Mouse (Mus musculus) hindbrain, embryonic 10.5 days (tissue): ENCODE measurements at regions not wholly inside any gene's neighbourhood (a gene's known extent, or its start where the extent isn't known, plus 50 kb on each side); places are given as distances from the start of the nearest gene placed in this dataset.

ENCODE experiments used
- DNase-seq: peaks from one replicate; pipeline ENCODE4 v3.0.0-alpha.2; 2017; ENCODE audit warnings: low spot score
- H3K27ac ChIP-seq: fragments of 300-500 bp; sonication (generic); 2 replicates; pipeline ENCODE4 v1.5.1; 2016; ENCODE audit warnings: mild to moderate bottlenecking, moderate library complexity
- H3K27me3 ChIP-seq: fragments of 300-500 bp; sonication (generic); 2 replicates; pipeline ENCODE4 v1.6.1; 2016; ENCODE audit warnings: mild to moderate bottlenecking; ENCODE audit not compliant: poor library complexity, insufficient read depth, severe bottlenecking
- H3K36me3 ChIP-seq: fragments of 300-500 bp; sonication (generic); 2 replicates; pipeline ENCODE4 v1.6.1; 2016; ENCODE audit warnings: mild to moderate bottlenecking, moderate library complexity
- H3K4me1 ChIP-seq: fragments of 300-500 bp; sonication (generic); replicated peaks from 2 replicates; pipeline ENCODE4 v1.6.1; 2016; ENCODE audit warnings: mild to moderate bottlenecking
- H3K4me3 ChIP-seq: fragments of 300-500 bp; sonication (generic); 2 replicates; pipeline ENCODE4 v1.5.1; 2016; ENCODE audit warnings: mild to moderate bottlenecking, moderate library complexity
- H3K9me3 ChIP-seq: fragments of 300-500 bp; sonication (generic); 2 replicates; pipeline ENCODE4 v1.6.1; 2016; ENCODE audit warnings: mild to moderate bottlenecking, moderate library complexity
- WGBS: fragments of 180-500 bp; shearing (Covaris S2); methylation state at CpG from one replicate; pipeline ENCODE4 v1.1.7; 2016; 5-methylcytosine and 5-hydroxymethylcytosine counted together

- H3K4me3 ChIP-seq, result no peak overlapping the region
- no peaks in the 10 kb centered on the region for H3K36me3 ChIP-seq
- H3K27me3 ChIP-seq, result no peaks in the 10 kb centered on the region
- WGBS, result 63% methylated on average over 11 of the region's 11 CpGs
- H3K4me1 ChIP-seq, result peaks cover 37% of the 10 kb centered on the region
- no peaks in the 10 kb centered on the region for H3K9me3 ChIP-seq
- peak overlapping the region; percentile 83 for H3K27ac ChIP-seq
- DNase-seq, result no peak
Observed at GRCm38 (mm10) chr13:84565644-84566532, 343.8 kb downstream of the Tmem161b start.

- WGBS, result 71% methylated on average over 6 of the region's 6 CpGs
- peak overlapping the region; percentile 83 for H3K27ac ChIP-seq
Observed at GRCm38 (mm10) chr13:84566533-84566832, 344.4 kb downstream of the Tmem161b start.

GRCm38 (mm10) chr13:84569371-84569770, 347.3 kb downstream of the Tmem161b start:
- peaks cover 55% of the 10 kb centered on the region for H3K4me1 ChIP-seq

More at GRCm38 (mm10) chr13:84566533-84566832, 344.4 kb downstream of the Tmem161b start:
- Histone ChIP-seq H3K36me3 (no peaks in the 10 kb centered on the region), H3K27me3 (no peaks in the 10 kb centered on the region), H3K4me3 (no peak overlapping the region), H3K4me1 (peaks cover 43% of the 10 kb centered on the region), H3K9me3 (no peaks in the 10 kb centered on the region)
- no peak for DNase-seq

GRCm38 (mm10) chr13:84570206-84570605, 348.1 kb downstream of the Tmem161b start:
- DNase-seq, result no peak
- peaks cover 48% of the 10 kb centered on the region for H3K4me1 ChIP-seq
- no peak overlapping the region for H3K4me3 ChIP-seq
- H3K27me3 ChIP-seq, result no peaks in the 10 kb centered on the region
- no peaks in the 10 kb centered on the region for H3K9me3 ChIP-seq
- 71% methylated on average over 2 of the region's 2 CpGs for WGBS
- no peaks in the 10 kb centered on the region for H3K36me3 ChIP-seq
- H3K27ac ChIP-seq, result peak overlapping the region; percentile 84

More at GRCm38 (mm10) chr13:84569371-84569770, 347.3 kb downstream of the Tmem161b start:
- Histone ChIP-seq H3K4me3 (no peak overlapping the region), H3K9me3 (no peaks in the 10 kb centered on the region), H3K27ac (peak overlapping the region; percentile 84), H3K36me3 (no peaks in the 10 kb centered on the region), H3K27me3 (no peaks in the 10 kb centered on the region)
- no peak for DNase-seq

- whole genome bisulfite sequencing, result 12% methylated on average over 10 of the region's 10 CpGs
- peak; percentile 89 for DNase-seq
- H3K36me3 ChIP-seq, result no peaks in the 10 kb centered on the region
- H3K27me3 ChIP-seq, result no peaks in the 10 kb centered on the region
- peak overlapping the region; percentile 84 for H3K27ac ChIP-seq
- H3K4me1 ChIP-seq, result peaks cover 38% of the 10 kb centered on the region
- H3K4me3 ChIP-seq, result 0 out of 2 replicates have a peak overlapping the region, but pooled peaks have one; percentile 3
- no peaks in the 10 kb centered on the region for H3K9me3 ChIP-seq
Observed at GRCm38 (mm10) chr13:84570984-84571844, 349.1 kb downstream of the Tmem161b start.

- Histone ChIP-seq H3K4me1 (peaks cover 34% of the 10 kb centered on the region), H3K36me3 (no peaks in the 10 kb centered on the region), H3K9me3 (no peaks in the 10 kb centered on the region), H3K27ac (peak overlapping the region; percentile 84), H3K4me3 (no peak overlapping the region), H3K27me3 (no peaks in the 10 kb centered on the region)
- DNase-seq, result no peak
- WGBS, result 43% methylated on average over 3 of the region's 3 CpGs
Observed at GRCm38 (mm10) chr13:84571845-84572193, 349.7 kb downstream of the Tmem161b start.

GRCm38 (mm10) chr13:84572231-84572630, 350.1 kb downstream of the Tmem161b start:
- Histone ChIP-seq H3K36me3 (no peaks in the 10 kb centered on the region), H3K9me3 (no peaks in the 10 kb centered on the region), H3K4me3 (no peak overlapping the region), H3K27me3 (no peaks in the 10 kb centered on the region), H3K27ac (peak overlapping the region; percentile 84), H3K4me1 (peaks cover 34% of the 10 kb centered on the region)
- no peak for DNase-seq
- 83% methylated on average over 2 of the region's 2 CpGs for WGBS

- no peaks in the 10 kb centered on the region for H3K27me3 ChIP-seq
- no peaks in the 10 kb centered on the region for H3K9me3 ChIP-seq
- no peaks in the 10 kb centered on the region for H3K4me1 ChIP-seq
- no peaks in the 10 kb centered on the region for H3K36me3 ChIP-seq
- no peak overlapping the region for H3K27ac ChIP-seq
- no peak for DNase-seq
- no peak overlapping the region for H3K4me3 ChIP-seq
Observed at GRCm38 (mm10) chr13:84596585-84597142, 374.6 kb downstream of the Tmem161b start.

GRCm38 (mm10) chr13:84602612-84603011, 380.5 kb downstream of the Tmem161b start:
- Histone ChIP-seq H3K27ac (no peak overlapping the region), H3K4me3 (no peak overlapping the region), H3K27me3 (peaks cover 5% of the 10 kb centered on the region; the same call in 1 of the 2 replicates), H3K9me3 (peaks cover 11% of the 10 kb centered on the region), H3K4me1 (no peaks in the 10 kb centered on the region), H3K36me3 (no peaks in the 10 kb centered on the region)
- no peak for DNase-seq
- 89% methylated on average over 1 of the region's 1 CpGs for WGBS

- Histone ChIP-seq H3K4me1 (peaks cover 19% of the 10 kb centered on the region), H3K27me3 (peaks cover 48% of the 10 kb centered on the region), H3K9me3 (no peaks in the 10 kb centered on the region), H3K4me3 (no peak overlapping the region), H3K27ac (peak overlapping the region; percentile 69), H3K36me3 (no peaks in the 10 kb centered on the region)
- peak; percentile 65 for DNase-seq
- WGBS, result 5% methylated on average over 4 of the region's 4 CpGs
Observed at GRCm38 (mm10) chr13:84612497-84612896, 390.4 kb downstream of the Tmem161b start.

GRCm38 (mm10) chr13:84613004-84613403, 390.9 kb downstream of the Tmem161b start:
- H3K36me3 ChIP-seq, result no peaks in the 10 kb centered on the region
- peaks cover 43% of the 10 kb centered on the region for H3K27me3 ChIP-seq
- DNase-seq, result peak; percentile 44
- peak overlapping the region; percentile 69 for H3K27ac ChIP-seq
- H3K4me1 ChIP-seq, result peaks cover 19% of the 10 kb centered on the region
- WGBS, result 14% methylated on average over 2 of the region's 2 CpGs
- no peaks in the 10 kb centered on the region for H3K9me3 ChIP-seq
- no peak overlapping the region for H3K4me3 ChIP-seq

GRCm38 (mm10) chr13:84624691-84625090, 402.6 kb downstream of the Tmem161b start:
- WGBS, result 72% methylated on average over 5 of the region's 5 CpGs
- Histone ChIP-seq H3K9me3 (no peaks in the 10 kb centered on the region), H3K27ac (peak overlapping the region; percentile 50; the same call in 1 of the 2 replicates), H3K36me3 (no peaks in the 10 kb centered on the region), H3K4me1 (peaks cover 21% of the 10 kb centered on the region), H3K27me3 (peaks cover 23% of the 10 kb centered on the region), H3K4me3 (no peak overlapping the region)
- no peak for DNase-seq

- no peak overlapping the region for H3K4me3 ChIP-seq
- no peaks in the 10 kb centered on the region for H3K36me3 ChIP-seq
- peaks cover 18% of the 10 kb centered on the region for H3K27me3 ChIP-seq
- 18% methylated on average over 1 of the region's 1 CpGs for WGBS
- peaks cover 21% of the 10 kb centered on the region for H3K4me1 ChIP-seq
- no peaks in the 10 kb centered on the region for H3K9me3 ChIP-seq
- peak; percentile 12 for DNase-seq
- peak overlapping the region; percentile 77 for H3K27ac ChIP-seq
Observed at GRCm38 (mm10) chr13:84625527-84625926, 403.4 kb downstream of the Tmem161b start.
